Mouse (Mus musculus) forebrain, embryonic 14.5 days (tissue): ENCODE data around the gene Olfr222. TPM values are rescaled to one million over a fixed set of nuclear protein-coding genes. Genes with fewer than 3 reads are reported as not detected.

Source experiments
- ATAC-seq: fragments of 200-750 bp; cut with Nextera tagmentation; 2 replicates; pipeline ENCODE4 v1.8.0; 2017; ENCODE audit warnings: mild to moderate bottlenecking, moderate library complexity
- DNase-seq: peaks from one replicate; pipeline ENCODE4 v3.0.0-alpha.2; 2015; ENCODE audit warnings: low spot score
- H3K27ac ChIP-seq: fragments of 300-500 bp; sonication (generic); 2 replicates; pipeline ENCODE4 v1.5.1; 2014; ENCODE audit warnings: low read depth, mild to moderate bottlenecking, control low read depth, low read length, moderate library complexity
- H3K27me3 ChIP-seq: fragments of 300-500 bp; sonication (generic); replicated peaks from 2 replicates; pipeline ENCODE4 v1.6.1; 2014; ENCODE audit warnings: low read length, control low read depth, mixed read lengths; ENCODE audit not compliant: control insufficient read depth, insufficient read depth
- H3K36me3 ChIP-seq: fragments of 300-500 bp; sonication (generic); 2 replicates; pipeline ENCODE4 v1.6.1; 2014; ENCODE audit warnings: low read length, control low read depth; ENCODE audit not compliant: control insufficient read depth, insufficient read depth
- H3K4me1 ChIP-seq: fragments of 300-500 bp; sonication (generic); 2 replicates; pipeline ENCODE4 v1.6.1; 2014; ENCODE audit warnings: antibody characterized with exemption, low read length, control low read depth; ENCODE audit not compliant: control insufficient read depth, insufficient read depth
- H3K4me2 ChIP-seq: fragments of 300-500 bp; sonication (generic); 2 replicates; pipeline ENCODE4 v1.6.1; 2014; ENCODE audit warnings: mild to moderate bottlenecking, control low read depth, low read length
- H3K4me3 ChIP-seq: fragments of 300-500 bp; sonication (generic); 2 replicates; pipeline ENCODE4 v1.5.1; 2014; ENCODE audit warnings: low read depth, low read length, control low read depth
- H3K9ac ChIP-seq: fragments of 300-500 bp; sonication (generic); 2 replicates; pipeline ENCODE4 v1.6.1; 2014; ENCODE audit warnings: mild to moderate bottlenecking, low read length, control low read depth, moderate library complexity
- H3K9me3 ChIP-seq: fragments of 300-500 bp; sonication (generic); replicated peaks from 2 replicates; pipeline ENCODE4 v1.6.1; 2016; ENCODE audit warnings: low read length, control low read depth, mixed read lengths; ENCODE audit not compliant: control insufficient read depth
- WGBS: fragments of 180-500 bp; shearing (Covaris S2); extraction: QIAGEN DNeasy Blood & Tissue Kit; methylation state at CpG from one replicate; pipeline ENCODE4 v1.1.7; 2014; 5-methylcytosine and 5-hydroxymethylcytosine counted together
- polyA plus RNA-seq: library from polyadenylated mRNA; unstranded; fragments of >200 nt; fragmentation: Nextera tagmentation; extraction: Ambion mirVana; gene quantifications from 2 replicates; pipeline ENCODE4 v1.2.1, GENCODE M21; 2014

The Olfr222 gene
- polyA plus RNA-seq, 1 experiment from 2014 or later: not detected

DNA sequence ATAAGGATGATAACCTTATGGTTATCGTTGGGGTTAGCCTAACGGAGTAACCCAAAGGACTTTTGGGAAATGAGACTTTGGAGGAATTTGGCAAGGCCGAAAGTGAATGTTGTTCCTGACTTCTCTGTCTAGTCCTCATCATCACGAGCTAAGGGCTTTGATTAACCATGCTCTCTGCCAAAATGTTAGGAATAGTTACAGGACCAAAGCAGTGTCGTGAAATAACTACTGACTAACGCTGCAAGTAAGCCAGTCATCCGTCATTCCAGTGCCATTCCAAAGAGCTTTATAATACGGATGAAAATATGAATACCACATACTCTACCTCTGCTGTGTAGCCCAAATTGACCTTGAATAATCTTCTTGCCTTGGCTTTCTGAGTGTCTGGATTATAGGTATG lies 20.9 kb upstream of the Olfr222 start:
- no peak overlapping the region for H3K4me2 ChIP-seq
- H3K36me3 ChIP-seq: no peaks in the 10 kb centered on the region
- DNase-seq (no peak), ATAC-seq (no peak)
- H3K9me3 ChIP-seq: no peaks in the 10 kb centered on the region
- no peaks in the 10 kb centered on the region for H3K4me1 ChIP-seq
- H3K9ac ChIP-seq: no peak overlapping the region
- no peaks in the 10 kb centered on the region for H3K27me3 ChIP-seq
- no peak overlapping the region for H3K4me3 ChIP-seq
- no peak overlapping the region for H3K27ac ChIP-seq
- 88% methylated on average over 8 of the region's 8 CpGs for WGBS

DNA sequence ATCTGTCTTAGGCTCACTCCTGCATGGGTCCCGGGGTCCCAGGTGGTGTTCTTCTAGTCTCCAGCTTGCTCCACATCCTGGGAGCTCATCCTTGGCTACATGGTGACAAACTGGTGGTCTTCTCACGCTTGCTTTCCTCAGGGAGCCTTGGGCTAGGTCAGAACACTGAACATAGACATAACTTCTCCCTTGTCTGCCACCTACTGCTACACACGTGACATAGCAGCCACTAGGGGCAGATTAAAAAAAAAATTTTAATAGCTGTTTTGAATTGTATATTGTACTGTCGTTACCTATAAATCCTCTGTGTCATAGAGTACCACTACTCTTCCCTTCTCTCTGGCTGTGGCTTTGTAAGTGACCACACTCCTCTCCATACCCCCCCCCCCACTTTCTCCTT lies 20.1 kb upstream of the Olfr222 start:
- WGBS: 45% methylated on average over 4 of the region's 4 CpGs
- H3K4me3 ChIP-seq: no peak overlapping the region
- H3K4me2 ChIP-seq: no peak overlapping the region
- ATAC-seq (no peak), DNase-seq (peak; percentile 11)
- H3K9ac ChIP-seq: no peak overlapping the region
- H3K4me1 ChIP-seq: no peaks in the 10 kb centered on the region
- no peaks in the 10 kb centered on the region for H3K9me3 ChIP-seq
- no peak overlapping the region for H3K27ac ChIP-seq
- H3K27me3 ChIP-seq: no peaks in the 10 kb centered on the region
- no peaks in the 10 kb centered on the region for H3K36me3 ChIP-seq

DNA sequence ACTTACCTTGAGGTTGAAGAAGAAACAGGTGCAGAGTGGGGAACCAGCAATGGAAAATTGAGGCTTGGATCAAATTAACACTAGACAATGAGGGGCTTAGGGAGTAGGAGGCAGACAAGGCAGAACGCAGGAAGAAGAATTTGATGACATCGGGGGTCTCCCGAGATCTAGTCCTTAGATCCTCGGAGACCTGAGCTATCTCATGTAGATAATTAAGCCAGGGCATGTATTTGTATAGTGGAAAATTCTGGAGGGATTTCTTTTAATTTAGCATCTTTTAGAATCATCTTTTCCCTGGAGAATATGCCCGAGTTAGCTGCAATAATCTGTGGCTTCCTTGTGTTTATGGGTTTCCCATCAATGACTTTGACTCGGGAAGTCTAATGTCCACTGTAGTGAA lies 17.2 kb upstream of the Olfr222 start, which contains the start of gene Olfr223:
TSS of gene Olfr223 (minus strand) at position 101 of the 400 bp plus-strand sequence.
- H3K4me2 ChIP-seq: no peak within 1 kb of the TSS
- no peaks in the 10 kb centered on the region for H3K27me3 ChIP-seq
- no peaks in the 10 kb centered on the region for H3K9me3 ChIP-seq
- no peaks in the 10 kb centered on the region for H3K4me1 ChIP-seq
- no peak within 1 kb of the TSS for H3K27ac ChIP-seq
- no peak within 1 kb of the TSS for H3K9ac ChIP-seq
- no peak within 1 kb of the TSS for H3K4me3 ChIP-seq
- WGBS: 84% methylated on average over 6 of the region's 6 CpGs
- ATAC-seq (no peak), DNase-seq (no peak)
- no peaks in the 10 kb centered on the region for H3K36me3 ChIP-seq

DNA sequence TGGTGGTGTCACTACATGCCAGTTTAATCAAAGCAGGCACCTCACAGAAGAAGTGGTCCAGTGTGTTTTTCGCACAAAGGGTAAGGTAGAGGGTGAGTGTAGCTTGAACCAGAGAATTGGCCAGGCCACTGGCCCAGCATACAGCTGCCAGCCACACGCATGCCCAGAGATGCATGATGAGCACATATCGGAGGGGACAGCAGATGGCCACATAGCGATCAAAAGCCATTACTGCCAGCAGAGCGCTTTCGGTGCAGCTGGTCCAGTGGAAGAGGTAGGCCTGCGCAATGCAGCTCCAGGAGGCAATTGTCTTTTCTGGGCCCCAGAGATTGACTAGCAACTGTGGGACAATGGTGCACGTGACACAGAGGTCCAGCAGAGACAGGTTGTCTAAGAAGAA lies 13.5 kb upstream of the Olfr222 start:
- H3K36me3 ChIP-seq: no peaks in the 10 kb centered on the region
- H3K4me3 ChIP-seq: no peak overlapping the region
- no peaks in the 10 kb centered on the region for H3K27me3 ChIP-seq
- ATAC-seq (no peak), DNase-seq (no peak)
- no peak overlapping the region for H3K27ac ChIP-seq
- WGBS: 87% methylated on average over 8 of the region's 8 CpGs
- no peak overlapping the region for H3K9ac ChIP-seq
- no peaks in the 10 kb centered on the region for H3K9me3 ChIP-seq
- H3K4me2 ChIP-seq: no peak overlapping the region
- no peaks in the 10 kb centered on the region for H3K4me1 ChIP-seq

DNA sequence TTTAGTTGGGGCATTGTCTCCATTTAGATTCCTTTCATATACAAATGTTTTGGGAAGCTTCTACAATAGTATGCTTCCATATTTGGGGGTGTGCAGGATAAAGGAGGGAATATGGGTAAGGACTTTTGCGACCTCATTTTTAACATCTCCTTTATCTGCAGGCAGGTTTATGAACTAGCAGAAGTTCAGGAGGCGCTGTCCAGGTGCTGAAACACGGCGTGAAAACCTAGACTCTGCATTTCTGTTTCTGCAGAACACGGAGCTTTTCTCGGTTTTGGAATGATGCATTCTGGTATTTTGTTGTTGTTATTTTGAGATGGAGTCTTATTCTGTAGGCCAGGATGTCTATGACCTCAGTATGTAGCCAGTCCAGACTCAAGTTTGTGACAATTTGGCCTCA lies 8.5 kb upstream of the Olfr222 start:
- H3K4me1 ChIP-seq: no peaks in the 10 kb centered on the region
- DNase-seq (no peak), ATAC-seq (no peak)
- H3K9me3 ChIP-seq: no peaks in the 10 kb centered on the region
- no peak overlapping the region for H3K4me3 ChIP-seq
- H3K9ac ChIP-seq: no peak overlapping the region
- H3K4me2 ChIP-seq: no peak overlapping the region
- no peak overlapping the region for H3K27ac ChIP-seq
- H3K36me3 ChIP-seq: no peaks in the 10 kb centered on the region
- WGBS: 34% methylated on average over 6 of the region's 6 CpGs
- no peaks in the 10 kb centered on the region for H3K27me3 ChIP-seq

DNA sequence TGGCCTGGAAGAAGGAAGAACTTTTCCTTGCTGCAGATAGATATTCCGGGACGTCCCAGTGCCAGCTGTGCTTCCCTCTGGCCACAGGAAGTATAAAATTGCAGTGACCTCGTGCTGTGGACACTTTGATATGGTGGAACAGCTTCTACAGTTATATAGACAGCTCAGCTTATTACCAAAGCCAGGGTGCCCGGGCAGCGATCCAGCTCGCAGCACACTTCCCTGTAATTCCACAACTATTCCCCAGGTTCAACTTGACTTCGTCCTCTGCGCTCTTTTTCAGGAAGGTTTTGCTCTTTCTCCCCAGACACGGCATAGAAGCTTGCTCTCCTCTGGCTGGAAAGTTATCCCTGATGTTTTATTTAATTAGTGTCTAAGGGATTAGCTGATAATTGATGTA lies 309 bp downstream of the Olfr222 start:
- Histone ChIP-seq H3K27ac (no peak overlapping the region), H3K27me3 (no peaks in the 10 kb centered on the region), H3K9ac (no peak overlapping the region), H3K9me3 (no peaks in the 10 kb centered on the region), H3K4me3 (no peak overlapping the region), H3K4me2 (no peak overlapping the region), H3K4me1 (no peaks in the 10 kb centered on the region), H3K36me3 (no peaks in the 10 kb centered on the region)
- DNase-seq: no peak
- no peak for ATAC-seq
- 63% methylated on average over 9 of the region's 9 CpGs for WGBS

DNA sequence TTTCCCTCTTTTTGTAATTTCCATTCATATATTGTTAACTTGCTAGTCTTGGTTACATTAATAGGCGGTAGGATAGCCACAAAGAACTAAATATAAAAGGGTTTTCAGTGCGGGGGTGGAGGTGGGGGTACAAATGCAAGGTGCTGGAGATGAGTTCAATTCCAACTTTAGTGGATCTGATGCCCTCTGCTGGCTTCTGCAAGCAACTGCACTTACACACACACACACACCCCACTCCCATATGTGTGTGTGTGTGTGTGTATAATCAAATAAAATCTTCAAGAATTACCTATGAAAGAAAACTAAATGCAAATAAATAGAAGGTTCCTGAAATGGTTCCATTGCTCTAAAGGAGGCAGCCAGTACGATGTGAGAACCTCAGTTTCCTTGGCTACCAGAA lies 6.7 kb downstream of the Olfr222 start:
- WGBS: 59% methylated on average over 3 of the region's 3 CpGs
- H3K27me3 ChIP-seq: no peaks in the 10 kb centered on the region
- H3K27ac ChIP-seq: no peak overlapping the region
- no peak overlapping the region for H3K4me2 ChIP-seq
- H3K36me3 ChIP-seq: no peaks in the 10 kb centered on the region
- no peak overlapping the region for H3K4me3 ChIP-seq
- H3K4me1 ChIP-seq: no peaks in the 10 kb centered on the region
- peak; percentile 8 for DNase-seq
- no peaks in the 10 kb centered on the region for H3K9me3 ChIP-seq
- ATAC-seq: no peak
- no peak overlapping the region for H3K9ac ChIP-seq

DNA sequence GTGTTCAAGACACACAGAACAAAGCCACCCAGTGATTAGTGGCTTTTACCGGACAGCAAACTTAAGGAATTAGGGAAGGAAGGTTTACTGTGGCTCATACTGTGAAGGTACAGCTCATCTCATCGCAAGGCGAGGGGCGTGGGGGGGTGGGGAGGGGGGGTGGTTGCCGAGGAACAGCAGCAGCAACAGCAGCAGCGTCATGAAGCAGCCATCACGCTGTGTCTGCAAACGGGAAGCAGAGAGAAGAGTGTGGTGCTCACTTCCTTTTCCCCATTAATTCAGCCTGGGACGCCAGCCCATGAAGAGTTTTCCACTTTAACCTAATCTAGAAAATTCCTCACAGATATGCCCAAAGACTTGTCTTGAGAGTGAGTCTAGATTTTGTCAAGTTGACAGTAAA lies 13.2 kb downstream of the Olfr222 start:
- no peak overlapping the region for H3K4me3 ChIP-seq
- WGBS: 76% methylated on average over 9 of the region's 9 CpGs
- ATAC-seq: no peak

DNA sequence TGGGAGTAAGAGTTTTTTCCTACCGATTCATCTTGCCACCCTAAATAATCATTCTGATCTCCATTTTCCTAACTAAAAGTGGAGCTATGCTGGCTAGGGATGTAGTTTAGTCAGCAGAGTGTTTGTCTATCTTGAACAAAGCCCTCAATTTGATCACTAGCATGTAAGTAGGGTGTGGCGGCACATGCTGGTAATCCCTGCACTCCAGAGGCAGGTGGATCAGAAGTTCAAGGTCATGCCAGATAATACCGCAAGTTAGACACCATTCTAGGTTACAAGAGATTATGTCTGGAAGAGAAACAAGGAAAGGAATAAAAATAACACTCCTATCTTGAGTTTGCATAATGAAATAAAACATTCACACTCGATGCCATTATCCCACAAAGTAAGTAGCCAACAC lies 13.7 kb downstream of the Olfr222 start:
- no peaks in the 10 kb centered on the region for H3K4me1 ChIP-seq
- no peaks in the 10 kb centered on the region for H3K9me3 ChIP-seq
- H3K27ac ChIP-seq: no peak overlapping the region
- no peak overlapping the region for H3K9ac ChIP-seq
- no peak for DNase-seq
- H3K27me3 ChIP-seq: no peaks in the 10 kb centered on the region
- no peak overlapping the region for H3K4me2 ChIP-seq
- no peak for ATAC-seq
- no peaks in the 10 kb centered on the region for H3K36me3 ChIP-seq
- H3K4me3 ChIP-seq: no peak overlapping the region
- 94% methylated on average over 4 of the region's 4 CpGs for WGBS

More for the DNA sequence above, 13.2 kb downstream of the Olfr222 start:
- no peak overlapping the region for H3K27ac ChIP-seq
- H3K9ac ChIP-seq: no peak overlapping the region
- DNase-seq: no peak
- H3K4me2 ChIP-seq: no peak overlapping the region
- H3K36me3 ChIP-seq: no peaks in the 10 kb centered on the region
- no peaks in the 10 kb centered on the region for H3K4me1 ChIP-seq
- H3K9me3 ChIP-seq: no peaks in the 10 kb centered on the region
- H3K27me3 ChIP-seq: no peaks in the 10 kb centered on the region
